Mouse (Mus musculus): ENCODE measurements around the gene Rps6kc1. TPM values are rescaled to one million over a fixed set of nuclear protein-coding genes. Genes with fewer than 3 reads are reported as not detected.

Rps6kc1 gene
- total RNA-seq, 2 experiments from 2014 or later, result 13.3 to 14.8 TPM

DNA sequence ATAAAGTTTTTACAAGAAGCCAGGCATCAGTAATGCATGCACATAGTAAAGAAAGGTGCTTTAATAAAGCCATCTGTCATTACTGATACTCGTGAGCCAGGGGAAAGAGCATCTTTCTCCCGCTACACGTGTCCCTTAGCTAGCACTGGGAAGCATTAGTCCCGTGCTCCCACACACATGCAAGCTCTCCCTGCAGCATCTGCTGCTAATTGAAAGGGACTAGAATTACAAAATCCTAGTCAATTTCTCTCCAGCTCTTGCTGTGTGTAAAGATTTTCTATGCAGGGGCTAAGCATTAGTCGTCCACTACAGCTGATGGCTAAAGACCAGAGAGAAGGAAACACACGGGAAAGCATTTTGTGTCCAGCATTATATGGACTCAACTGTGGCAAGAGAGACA lies 120.8 kb downstream of the Rps6kc1 start:
- intact Hi-C loops (cut with DNase I; ENCODE audit: low total_unique reads), result no loop called here
- DNase-seq, result no peak

- DNase-seq, result no peak
- intact Hi-C loops (cut with DNase I; ENCODE audit: low total_unique reads), result no loop called here
Observed at GRCm38 (mm10) chr1:190777660-190778059, 133.9 kb downstream of the Rps6kc1 start.

DNA sequence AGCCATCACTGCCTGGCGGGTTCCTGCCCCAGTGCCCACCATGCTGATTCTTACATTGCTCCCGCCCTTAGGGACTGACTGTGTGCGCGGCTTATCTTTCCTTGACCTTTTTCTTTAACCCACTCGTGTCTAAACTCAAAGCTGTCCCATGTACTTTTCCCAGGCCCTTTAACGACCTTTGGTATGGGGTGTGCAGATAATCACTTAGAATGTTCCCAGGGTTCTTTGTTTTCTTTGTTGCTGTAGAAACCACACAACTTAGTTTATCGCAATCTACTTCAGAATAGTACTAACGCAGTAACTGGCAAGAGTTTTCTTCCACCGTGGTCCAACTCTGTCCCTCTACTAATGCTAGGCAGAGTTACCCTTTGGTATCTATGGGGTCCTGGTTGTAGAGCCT lies 135.3 kb downstream of the Rps6kc1 start:
- DNase-seq, result no peak
- intact Hi-C loops (cut with DNase I; ENCODE audit: low total_unique reads), result no loop called here

- no peak for DNase-seq
- intact Hi-C loops (cut with DNase I; ENCODE audit: low total_unique reads), result no loop called here
Observed at GRCm38 (mm10) chr1:190772088-190772885, 139.3 kb downstream of the Rps6kc1 start.

DNA sequence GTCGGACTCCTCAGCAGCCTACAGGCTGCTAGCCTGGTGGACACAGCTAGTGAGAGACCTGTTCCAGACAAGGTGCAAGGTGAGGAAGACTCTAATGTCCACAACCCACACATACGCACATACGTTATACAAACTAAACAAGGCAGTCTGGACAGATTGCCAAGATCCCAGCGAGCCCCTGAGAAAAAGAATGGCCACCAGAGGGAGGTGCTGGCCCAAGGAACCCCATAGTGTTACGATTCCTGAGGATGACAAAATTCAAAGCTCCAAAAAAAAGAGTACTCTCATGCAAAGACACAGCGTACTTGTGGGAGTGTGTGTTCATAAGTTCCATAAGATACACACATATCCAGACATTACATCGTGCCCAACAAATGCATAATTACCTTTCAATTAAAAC lies 141.8 kb downstream of the Rps6kc1 start:
- intact Hi-C loops (cut with DNase I; ENCODE audit: low total_unique reads), result no loop called here
- no peak for DNase-seq

DNA sequence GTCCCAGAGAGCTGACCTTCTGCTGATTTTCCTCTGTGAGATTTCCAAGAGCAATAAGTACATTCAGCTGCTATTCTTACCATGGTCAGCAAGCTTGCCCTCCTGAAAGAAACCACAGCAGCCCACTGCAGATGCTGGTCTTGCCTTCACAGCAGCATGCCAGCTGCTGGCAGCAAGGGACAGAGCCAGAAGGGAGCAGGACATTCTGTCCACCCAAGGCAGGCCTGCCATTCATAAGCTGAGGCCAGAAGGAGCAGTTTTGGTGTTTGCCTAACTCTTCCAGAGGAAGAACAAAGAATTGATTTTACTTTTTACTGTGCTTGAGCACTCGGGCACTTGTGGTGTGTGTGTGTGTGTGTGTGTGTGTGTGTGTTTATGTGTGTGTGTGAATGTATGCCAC lies 143.3 kb downstream of the Rps6kc1 start:
- no peak for DNase-seq
- intact Hi-C loops (cut with DNase I; ENCODE audit: low total_unique reads), result no loop called here

DNA sequence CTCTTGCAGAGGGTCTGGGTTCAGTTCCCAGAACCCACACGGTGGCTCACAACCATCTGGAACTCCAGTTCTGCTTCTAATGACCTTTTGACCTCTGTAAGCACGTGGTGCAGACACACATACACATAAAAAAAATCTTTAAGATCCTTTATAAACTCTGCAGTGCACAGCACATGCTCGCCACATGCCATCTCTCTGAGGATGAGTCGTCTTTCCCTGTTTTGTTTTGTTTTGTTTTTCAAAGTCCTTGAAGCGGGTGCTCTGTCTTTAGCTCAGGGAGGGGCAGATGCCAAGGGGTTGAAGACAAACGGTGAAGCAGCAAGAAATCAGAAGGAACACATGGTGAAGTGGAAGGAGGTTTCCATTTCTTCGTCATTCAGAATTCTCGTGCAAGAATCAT lies 143.9 kb downstream of the Rps6kc1 start:
- no peak for DNase-seq
- intact Hi-C loops (cut with DNase I; ENCODE audit: low total_unique reads), result no loop called here

DNA sequence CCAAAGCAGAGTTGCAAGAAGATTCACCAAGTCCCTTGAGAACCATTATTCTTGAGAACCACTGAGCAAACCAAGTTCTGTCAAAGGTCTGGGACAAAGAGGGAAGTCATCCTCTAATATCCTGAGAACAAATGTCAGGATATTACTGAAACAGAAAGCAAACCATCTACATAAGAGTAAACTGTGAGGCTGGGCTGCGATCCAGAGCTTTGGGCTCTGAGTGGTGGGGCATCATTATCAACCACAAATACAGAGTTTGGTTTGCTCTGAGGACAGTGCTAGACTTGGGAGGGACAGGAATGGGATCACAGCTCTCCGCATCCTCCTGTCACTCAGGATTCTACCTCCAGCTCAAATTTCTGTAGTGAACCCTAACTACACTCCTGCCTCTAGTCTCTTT lies 144.8 kb downstream of the Rps6kc1 start:
- no peak for DNase-seq
- intact Hi-C loops (cut with DNase I; ENCODE audit: low total_unique reads), result no loop called here

DNA sequence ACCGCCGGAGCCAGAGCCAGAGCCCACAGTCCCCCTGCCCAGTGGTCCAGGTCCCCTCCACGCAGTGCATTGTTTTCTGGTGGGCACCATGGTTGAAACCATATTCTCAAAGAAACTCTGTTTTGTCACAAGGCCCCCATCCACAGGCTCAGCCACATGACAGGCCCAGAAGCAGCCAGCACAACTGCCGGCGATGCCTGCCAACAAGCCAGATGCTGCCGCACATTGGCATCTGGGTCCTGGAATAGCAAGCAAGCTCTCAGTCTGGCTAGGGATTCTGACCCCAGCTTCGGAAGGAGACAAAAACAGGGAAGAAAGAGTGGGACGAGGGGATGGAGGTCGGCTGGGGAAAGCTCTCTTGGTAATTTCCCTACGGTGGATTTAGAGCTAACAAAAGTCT lies 147.8 kb downstream of the Rps6kc1 start:
- intact Hi-C loops (cut with DNase I; ENCODE audit: low total_unique reads), result no loop called here
- peak; percentile 32 for DNase-seq

DNA sequence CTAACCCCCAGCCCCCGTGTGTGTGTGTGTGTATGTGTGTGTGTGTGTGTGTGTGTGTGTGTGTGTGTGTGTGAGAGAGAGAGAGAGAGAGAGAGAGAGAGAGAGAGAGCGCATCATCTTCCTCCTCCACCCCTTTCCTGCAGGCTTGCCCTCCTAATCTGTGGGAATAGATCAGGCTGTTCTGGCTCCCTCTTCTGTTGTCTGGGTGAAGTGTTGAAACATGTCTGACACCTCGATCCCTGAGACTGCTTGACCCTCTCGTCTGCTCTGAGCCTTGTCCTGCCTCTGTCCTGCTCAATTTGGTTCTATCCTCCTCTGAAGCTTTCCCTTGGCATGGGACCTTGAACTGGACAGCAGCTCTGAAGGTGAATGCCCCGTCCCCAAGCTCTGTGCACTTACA lies 149.8 kb downstream of the Rps6kc1 start:
- intact Hi-C loops (cut with DNase I; ENCODE audit: low total_unique reads), result no loop called here
- no peak for DNase-seq

DNA sequence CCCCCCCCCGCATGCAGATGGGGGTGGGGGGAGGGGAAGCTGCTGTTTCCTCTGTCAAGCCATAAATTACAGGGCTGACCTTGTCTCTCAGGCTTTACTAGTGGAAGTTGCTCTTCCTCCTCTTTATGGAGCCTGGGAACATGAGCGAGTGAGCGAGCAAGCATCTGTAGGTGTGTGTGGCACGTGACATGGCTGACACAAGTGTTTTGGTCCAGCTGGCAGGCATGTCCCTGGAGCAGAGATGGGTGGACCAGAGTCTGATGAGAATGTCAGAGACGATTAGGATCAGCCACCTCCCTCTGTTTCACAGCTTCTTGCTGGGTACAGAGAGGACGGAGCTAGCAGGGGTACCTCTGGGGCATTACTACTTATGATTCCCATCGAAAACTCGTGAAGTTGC lies 153.7 kb downstream of the Rps6kc1 start:
- no peak for DNase-seq
- intact Hi-C loops (cut with DNase I; ENCODE audit: low total_unique reads), result no loop called here

GRCm38 (mm10) chr1:190751794-190752570 lies 159.6 kb downstream of the Rps6kc1 start:
- intact Hi-C loops (cut with DNase I; ENCODE audit: low total_unique reads), result no loop called here
- no peak for DNase-seq

- intact Hi-C loops (cut with DNase I; ENCODE audit: low total_unique reads), result no loop called here
- DNase-seq, result no peak
Observed at GRCm38 (mm10) chr1:190748937-190749336, 162.6 kb downstream of the Rps6kc1 start.

GRCm38 (mm10) chr1:190741421-190741820 lies 170.1 kb downstream of the Rps6kc1 start:
- intact Hi-C loops (cut with DNase I; ENCODE audit: low total_unique reads), result no loop called here

GRCm38 (mm10) chr1:190732803-190733202 lies 178.8 kb downstream of the Rps6kc1 start:
- no peak for DNase-seq
- intact Hi-C loops (cut with DNase I; ENCODE audit: low total_unique reads), result no loop called here

More at GRCm38 (mm10) chr1:190741421-190741820, 170.1 kb downstream of the Rps6kc1 start:
- no peak for DNase-seq

DNA sequence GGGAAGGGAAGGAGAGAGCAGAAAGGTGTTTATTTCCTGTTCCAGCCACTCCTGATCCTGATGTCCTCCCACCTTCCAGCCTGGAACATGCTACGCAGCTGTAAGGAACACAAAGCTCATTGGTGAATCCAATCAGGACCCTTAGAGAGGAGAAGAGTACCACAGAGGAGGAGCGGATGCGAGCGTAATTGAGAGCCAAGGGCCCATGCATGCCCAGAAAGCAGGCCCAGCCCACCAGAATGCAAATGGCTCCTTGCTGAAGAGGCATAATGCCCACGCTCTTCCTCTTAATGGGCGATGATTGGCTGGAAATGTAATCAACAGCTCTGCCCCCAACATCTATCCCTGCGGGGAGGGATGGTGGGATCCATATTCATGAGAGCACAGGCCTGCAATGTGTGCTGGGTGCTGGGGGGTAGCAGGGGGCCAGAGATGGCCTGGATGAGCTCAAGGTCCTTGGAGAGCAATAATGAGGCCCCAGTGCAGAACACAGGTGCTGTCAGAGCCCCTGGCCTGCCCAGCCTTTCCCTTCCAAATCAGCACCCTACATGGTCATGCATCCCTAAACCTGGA lies 182.0 kb downstream of the Rps6kc1 start:
- DNase-seq, result no peak

DNA sequence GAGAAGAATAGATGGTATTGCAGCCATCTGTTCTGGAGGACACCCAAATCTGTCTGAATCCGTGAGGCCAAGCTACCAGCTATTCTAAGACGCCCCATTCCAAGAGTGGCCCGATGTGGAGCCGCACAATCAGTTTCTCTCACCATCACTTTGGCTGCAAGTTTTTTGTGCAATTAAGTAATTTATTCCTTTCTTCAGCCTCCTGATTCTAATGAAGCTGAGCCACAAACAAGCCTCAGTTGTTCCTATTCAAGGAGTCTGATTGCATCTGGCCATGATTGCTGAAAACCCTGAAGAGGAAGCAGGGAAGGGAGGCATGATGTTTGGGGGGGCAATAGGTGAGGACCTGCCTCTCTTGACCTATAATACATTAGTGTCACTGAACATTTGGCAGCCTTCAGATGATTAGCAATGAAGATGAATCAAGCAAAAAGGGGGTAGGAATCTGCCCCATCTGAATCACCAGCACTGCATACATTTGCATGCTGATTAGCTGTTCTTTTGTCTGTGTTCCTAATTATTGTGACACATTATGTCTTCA lies 183.4 kb downstream of the Rps6kc1 start:
- no peak for DNase-seq
- intact Hi-C loops (cut with DNase I; ENCODE audit: low total_unique reads), result no loop called here

More for the DNA sequence above, 182.0 kb downstream of the Rps6kc1 start:
- intact Hi-C loops (cut with DNase I; ENCODE audit: low total_unique reads), result no loop called here

- no peak for DNase-seq
- intact Hi-C loops (cut with DNase I; ENCODE audit: low total_unique reads), result no loop called here
Observed at GRCm38 (mm10) chr1:190727385-190727784, 184.2 kb downstream of the Rps6kc1 start.

GRCm38 (mm10) chr1:190724591-190725380 lies 186.8 kb downstream of the Rps6kc1 start:
- no peak for DNase-seq
- intact Hi-C loops (cut with DNase I; ENCODE audit: low total_unique reads), result no loop called here

All from gastrocnemius, postnatal 14 days (tissue).